Mouse (Mus musculus) cortical plate, adult 2 months (tissue): ENCODE measurements at regions not wholly inside any gene's neighbourhood (a gene's known extent, or its start where the extent isn't known, plus 50 kb on each side); places are given as distances from the start of the nearest gene placed in this dataset.

Source experiments
- CTCF ChIP-seq: fragments of 200-500 bp; IDR thresholded peaks from 2 replicates; pipeline ENCODE4 v1.5.1; 2011; ENCODE audit warnings: mild to moderate bottlenecking, control low read depth, low read length; ENCODE audit not compliant: insufficient read depth; ENCODE audit errors: extremely low read depth
- POLR2A ChIP-seq: fragments of 200-500 bp; IDR thresholded peaks from 2 replicates; pipeline ENCODE4 v1.6.1; 2011; ENCODE audit warnings: mild to moderate bottlenecking, low read length, control low read depth; ENCODE audit not compliant: insufficient read depth; ENCODE audit errors: extremely low read depth

DNA sequence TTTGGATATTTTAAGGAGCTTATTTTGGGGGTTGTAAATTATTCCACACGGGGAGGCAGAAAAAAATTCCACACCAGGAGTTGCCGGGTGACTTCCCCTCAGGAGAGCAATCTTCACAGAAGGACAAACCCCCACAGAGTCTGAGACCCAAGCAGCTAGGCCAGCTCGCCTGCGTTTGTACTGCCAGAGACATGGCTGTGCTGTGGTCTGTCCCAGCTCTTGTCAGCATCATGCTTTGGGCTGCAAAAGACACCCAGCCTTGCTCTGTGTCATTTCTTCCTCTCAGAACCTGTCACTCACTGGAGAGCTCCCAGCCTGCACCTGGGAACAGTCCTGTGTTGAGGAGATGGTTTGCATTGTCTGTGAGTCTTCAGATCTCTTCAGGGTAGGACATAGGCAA lies 224.5 kb downstream of the Sec61b start:
- TF ChIP-seq CTCF (no peak), POLR2A (no peak)
